Mouse (Mus musculus) retina, postnatal 7 days (tissue): Measurements from ENCODE around the gene Grap.

Experiments
- DNase-seq: peaks from one replicate; pipeline ENCODE4 v3.0.0-alpha.2; 2012; ENCODE audit warnings: low read depth, low spot score

Grap gene

GRCm38 (mm10) chr11:61720636-61721035 lies 67.6 kb downstream of the Grap start, which contains the start of gene Slc5a10:
TSS of gene Slc5a10 (minus strand) at chr11:61720826.
- DNase-seq, result no peak

DNA sequence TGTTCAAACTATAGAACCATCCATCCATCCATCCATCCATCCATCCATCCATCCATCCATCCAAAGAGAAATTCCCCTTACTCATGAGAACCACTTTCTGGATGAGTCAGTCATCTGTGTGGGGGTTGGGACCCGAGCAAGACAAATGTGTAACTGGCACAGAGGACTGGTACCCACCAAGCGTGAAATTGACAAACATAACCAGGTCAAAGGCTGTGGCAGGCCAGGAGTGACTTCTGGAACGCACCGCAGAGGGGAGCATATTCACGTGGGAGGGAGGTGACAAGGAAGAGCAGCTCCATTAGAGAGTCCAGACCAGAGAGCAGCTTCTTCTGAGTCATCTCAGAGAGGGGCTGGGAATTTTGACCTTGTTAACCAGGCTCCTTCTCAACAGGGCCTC lies 69.0 kb downstream of the Grap start:
- DNase-seq, result no peak
